Mouse (Mus musculus): Measurements from ENCODE around the gene Ganc. TPM values are rescaled to one million over a fixed set of nuclear protein-coding genes. Genes with fewer than 3 reads are reported as not detected.

The Ganc gene
- polyA plus RNA-seq, 2 experiments, result 4.8 to 5.1 TPM

- H3K36me3 ChIP-seq (replicated peaks; ENCODE audit: control insufficient read depth, insufficient read depth, low read depth), result no peaks in the 10 kb centered on the region
- no peak overlapping the region for H3K9ac ChIP-seq (replicated peaks)
- H3K4me1 ChIP-seq (replicated peaks; ENCODE audit: control insufficient read depth in 2 of 2, insufficient read depth in 2 of 2, low read length in 1 of 2), result no peaks in the 10 kb centered on the region
- TF ChIP-seq CTCF (IDR thresholded peaks at IDR 0.05; ENCODE audit: low read depth), result no peak
- TF ChIP-seq EP300 (IDR thresholded peaks at IDR 0.05; ENCODE audit: low read depth), result no peak
- 72% methylated on average over 13 of the region's 13 CpGs for WGBS (ENCODE audit: insufficient replicate concordance)
- H3K27me3 ChIP-seq (ENCODE audit: control insufficient read depth, insufficient read depth, low read length), result no peaks in the 10 kb centered on the region
- DNase-seq (ENCODE audit: low read depth in 3 of 3, low spot score in 3 of 3), result no peak
- H3K4me2 ChIP-seq (ENCODE audit: low read depth), result no peak overlapping the region
- H3K4me3 ChIP-seq (ENCODE audit: insufficient read depth in 1 of 2, low read depth in 2 of 2, low read length in 2 of 2), result no peak overlapping the region
- no peak for ATAC-seq (ENCODE audit: insufficient read depth)
- no peak overlapping the region for H3K27ac ChIP-seq
- no peaks in the 10 kb centered on the region for H3K9me3 ChIP-seq (ENCODE audit: control insufficient read depth, low read length)
Observed at GRCm38 (mm10) chr2:120476277-120477087, 72.8 kb downstream of the Ganc start.

GRCm38 (mm10) chr2:120478600-120478999 is 74.9 kb downstream of the Ganc start:
- Histone ChIP-seq H3K36me3 (replicated peaks; ENCODE audit: control insufficient read depth, insufficient read depth, low read depth) (no peaks in the 10 kb centered on the region), H3K9ac (replicated peaks) (no peak overlapping the region), H3K27me3 (ENCODE audit: control insufficient read depth, insufficient read depth, low read length) (no peaks in the 10 kb centered on the region), H3K27ac (no peak overlapping the region), H3K9me3 (ENCODE audit: control insufficient read depth, low read length) (no peaks in the 10 kb centered on the region), H3K4me3 (ENCODE audit: insufficient read depth in 1 of 2, low read depth in 2 of 2, low read length in 2 of 2) (no peak overlapping the region), H3K4me2 (ENCODE audit: low read depth) (no peak overlapping the region), H3K4me1 (replicated peaks; ENCODE audit: control insufficient read depth in 2 of 2, insufficient read depth in 2 of 2, low read length in 1 of 2) (no peaks in the 10 kb centered on the region)
- ATAC-seq (ENCODE audit: insufficient read depth) (no peak), DNase-seq (ENCODE audit: low read depth in 3 of 3, low spot score in 3 of 3) (peak; percentile 45 to 47 (median 46))
- TF ChIP-seq EP300 (IDR thresholded peaks at IDR 0.05; ENCODE audit: low read depth) (no peak), CTCF (IDR thresholded peaks at IDR 0.05; ENCODE audit: low read depth) (peak; percentile 79)
- 20% methylated on average over 3 of the region's 3 CpGs for WGBS (ENCODE audit: insufficient replicate concordance)

GRCm38 (mm10) chr2:120481921-120482320 is 78.2 kb downstream of the Ganc start:
- WGBS (ENCODE audit: insufficient replicate concordance), result 48% methylated on average over 8 of the region's 8 CpGs
- DNase-seq (ENCODE audit: low read depth in 3 of 3, low spot score in 3 of 3) (no peak), ATAC-seq (ENCODE audit: insufficient read depth) (no peak)
- TF ChIP-seq CTCF (IDR thresholded peaks at IDR 0.05; ENCODE audit: low read depth), result no peak
- no peak for TF ChIP-seq EP300 (IDR thresholded peaks at IDR 0.05; ENCODE audit: low read depth)
- no peak overlapping the region for H3K4me3 ChIP-seq (ENCODE audit: insufficient read depth in 1 of 2, low read depth in 2 of 2, low read length in 2 of 2)
- no peaks in the 10 kb centered on the region for H3K27me3 ChIP-seq (ENCODE audit: control insufficient read depth, insufficient read depth, low read length)
- no peak overlapping the region for H3K4me2 ChIP-seq (ENCODE audit: low read depth)
- no peak overlapping the region for H3K27ac ChIP-seq
- H3K36me3 ChIP-seq (replicated peaks; ENCODE audit: control insufficient read depth, insufficient read depth, low read depth), result no peaks in the 10 kb centered on the region
- no peak overlapping the region for H3K9ac ChIP-seq (replicated peaks)
- no peaks in the 10 kb centered on the region for H3K4me1 ChIP-seq (replicated peaks; ENCODE audit: control insufficient read depth in 2 of 2, insufficient read depth in 2 of 2, low read length in 1 of 2)
- no peaks in the 10 kb centered on the region for H3K9me3 ChIP-seq (ENCODE audit: control insufficient read depth, low read length)

GRCm38 (mm10) chr2:120482506-120483389 is 79.1 kb downstream of the Ganc start:
- TF ChIP-seq CTCF (IDR thresholded peaks at IDR 0.05; ENCODE audit: low read depth) (no peak), EP300 (IDR thresholded peaks at IDR 0.05; ENCODE audit: low read depth) (no peak)
- Histone ChIP-seq H3K27me3 (ENCODE audit: control insufficient read depth, insufficient read depth, low read length) (no peaks in the 10 kb centered on the region), H3K4me1 (replicated peaks; ENCODE audit: control insufficient read depth in 2 of 2, insufficient read depth in 2 of 2, low read length in 1 of 2) (no peaks in the 10 kb centered on the region), H3K9me3 (ENCODE audit: control insufficient read depth, low read length) (no peaks in the 10 kb centered on the region), H3K4me2 (ENCODE audit: low read depth) (no peak overlapping the region), H3K36me3 (replicated peaks; ENCODE audit: control insufficient read depth, insufficient read depth, low read depth) (no peaks in the 10 kb centered on the region), H3K4me3 (ENCODE audit: insufficient read depth in 1 of 2, low read depth in 2 of 2, low read length in 2 of 2) (no peak overlapping the region), H3K9ac (replicated peaks) (no peak overlapping the region), H3K27ac (no peak overlapping the region)
- no peak for ATAC-seq (ENCODE audit: insufficient read depth)
- 44% methylated on average over 8 of the region's 8 CpGs for WGBS (ENCODE audit: insufficient replicate concordance)
- DNase-seq (ENCODE audit: low read depth in 3 of 3, low spot score in 3 of 3), result no peak

GRCm38 (mm10) chr2:120484241-120484640 is 80.5 kb downstream of the Ganc start:
- no peaks in the 10 kb centered on the region for H3K9me3 ChIP-seq (ENCODE audit: control insufficient read depth, low read length)
- DNase-seq (ENCODE audit: low read depth in 3 of 3, low spot score in 3 of 3), result no peak
- H3K36me3 ChIP-seq (replicated peaks; ENCODE audit: control insufficient read depth, insufficient read depth, low read depth), result no peaks in the 10 kb centered on the region
- H3K9ac ChIP-seq (replicated peaks), result no peak overlapping the region
- H3K27me3 ChIP-seq (ENCODE audit: control insufficient read depth, insufficient read depth, low read length), result no peaks in the 10 kb centered on the region
- H3K4me1 ChIP-seq (replicated peaks; ENCODE audit: control insufficient read depth in 2 of 2, insufficient read depth in 2 of 2, low read length in 1 of 2), result no peaks in the 10 kb centered on the region
- no peak for ATAC-seq (ENCODE audit: insufficient read depth)
- H3K4me3 ChIP-seq (ENCODE audit: insufficient read depth in 1 of 2, low read depth in 2 of 2, low read length in 2 of 2), result no peak overlapping the region
- WGBS (ENCODE audit: insufficient replicate concordance), result 67% methylated on average over 3 of the region's 3 CpGs
- H3K4me2 ChIP-seq (ENCODE audit: low read depth), result no peak overlapping the region
- H3K27ac ChIP-seq, result no peak overlapping the region
- TF ChIP-seq EP300 (IDR thresholded peaks at IDR 0.05; ENCODE audit: low read depth) (no peak), CTCF (IDR thresholded peaks at IDR 0.05; ENCODE audit: low read depth) (no peak)
